Mouse (Mus musculus) midbrain, embryonic 16.5 days (tissue): ENCODE measurements around the gene Lect2. TPM values are rescaled to one million over a fixed set of nuclear protein-coding genes. Genes with fewer than 3 reads are reported as not detected.

ENCODE experiments used
- ATAC-seq: fragments of 200-750 bp; cut with Nextera tagmentation; 2 replicates; pipeline ENCODE4 v1.8.0; 2017; ENCODE audit warnings: moderate TSS enrichment
- H3K27ac ChIP-seq: fragments of 300-500 bp; sonication (generic); 2 replicates; pipeline ENCODE4 v1.5.1; 2014; ENCODE audit warnings: mild to moderate bottlenecking, low read length, mixed read lengths
- H3K27me3 ChIP-seq: fragments of 300-500 bp; sonication (generic); 2 replicates; pipeline ENCODE4 v1.6.1; 2014; ENCODE audit warnings: low read depth, low read length, mixed read lengths; ENCODE audit not compliant: control insufficient read depth, insufficient read depth
- H3K36me3 ChIP-seq: fragments of 300-500 bp; sonication (generic); 2 replicates; pipeline ENCODE4 v1.6.1; 2014; ENCODE audit warnings: mild to moderate bottlenecking, low read length, moderate library complexity, mixed read lengths; ENCODE audit not compliant: control insufficient read depth, insufficient read depth
- H3K4me1 ChIP-seq: fragments of 300-500 bp; sonication (generic); 2 replicates; pipeline ENCODE4 v1.6.1; 2014; ENCODE audit warnings: mild to moderate bottlenecking, low read length, mixed read lengths; ENCODE audit not compliant: control insufficient read depth, insufficient read depth
- H3K4me2 ChIP-seq: fragments of 300-500 bp; sonication (generic); 2 replicates; pipeline ENCODE4 v1.6.1; 2014; ENCODE audit warnings: mild to moderate bottlenecking, low read length, mixed read lengths
- H3K4me3 ChIP-seq: fragments of 300-500 bp; sonication (generic); 2 replicates; pipeline ENCODE4 v1.5.1; 2014; ENCODE audit warnings: low read depth, mild to moderate bottlenecking, low read length, moderate library complexity, mixed read lengths
- H3K9ac ChIP-seq: fragments of 300-500 bp; sonication (generic); 2 replicates; pipeline ENCODE4 v1.6.1; 2014; ENCODE audit warnings: low read depth, low read length, mixed read lengths
- H3K9me3 ChIP-seq: fragments of 300-500 bp; sonication (generic); replicated peaks from 2 replicates; pipeline ENCODE4 v1.6.1; 2014; ENCODE audit warnings: mild to moderate bottlenecking, low read length, mixed read lengths; ENCODE audit not compliant: control insufficient read depth, poor library complexity, severe bottlenecking
- WGBS: fragments of 180-500 bp; shearing (Covaris S2); extraction: QIAGEN DNeasy Blood & Tissue Kit; methylation state at CpG from one replicate; pipeline ENCODE4 v1.1.7; 2014; 5-methylcytosine and 5-hydroxymethylcytosine counted together
- polyA plus RNA-seq: library from polyadenylated mRNA; unstranded; fragments of >200 nt; fragmentation: Nextera tagmentation; extraction: Ambion mirVana; gene quantifications from 2 replicates; pipeline ENCODE4 v1.2.1, GENCODE M21; 2015

The Lect2 gene
- polyA plus RNA-seq, 1 experiment from 2014 or later = not detected

DNA sequence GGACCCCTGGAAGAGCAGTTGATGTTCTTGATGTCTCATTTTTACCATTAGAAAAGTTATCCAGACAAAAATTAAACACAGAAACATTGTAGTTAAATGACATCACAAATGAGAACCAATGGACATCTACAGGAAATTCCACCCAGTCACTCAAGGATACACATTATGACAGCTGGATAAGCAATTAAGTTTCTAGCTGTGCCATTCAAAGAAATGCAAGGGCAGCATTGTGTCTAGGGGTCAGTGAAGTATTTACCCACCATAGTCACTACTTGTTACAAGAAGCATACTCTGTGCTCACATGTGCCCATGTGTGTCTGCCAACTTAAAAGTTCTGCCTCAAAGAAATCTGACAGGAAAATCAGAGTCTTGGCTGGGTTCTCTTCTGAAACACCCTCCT lies 34.7 kb downstream of the Lect2 start:
- no peak overlapping the region for H3K9ac ChIP-seq
- H3K4me1 ChIP-seq = no peaks in the 10 kb centered on the region
- H3K27me3 ChIP-seq = no peaks in the 10 kb centered on the region
- H3K4me3 ChIP-seq = no peak overlapping the region
- H3K27ac ChIP-seq = no peak overlapping the region
- no peaks in the 10 kb centered on the region for H3K9me3 ChIP-seq
- no peak for ATAC-seq
- H3K4me2 ChIP-seq = no peak overlapping the region
- H3K36me3 ChIP-seq = no peaks in the 10 kb centered on the region

DNA sequence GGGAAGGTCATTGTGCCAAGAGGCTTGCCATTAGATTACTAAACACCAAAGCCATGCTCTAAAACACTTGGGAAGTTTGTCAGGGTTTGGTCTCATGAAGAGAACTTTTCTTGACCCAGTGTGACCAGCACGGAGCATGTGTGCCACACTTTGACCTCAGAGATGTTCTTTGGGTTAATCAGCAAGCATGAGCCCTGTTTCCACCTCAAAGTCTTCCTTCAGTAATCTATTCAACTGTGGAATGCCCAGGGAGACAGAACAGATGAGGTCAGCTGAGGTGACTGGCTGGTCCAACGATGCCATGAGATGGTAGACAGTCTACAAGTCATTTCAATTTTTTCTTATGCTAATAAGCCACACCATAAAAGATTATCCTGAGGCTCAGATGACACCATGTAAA lies 38.5 kb downstream of the Lect2 start:
- no peak for ATAC-seq
- H3K27ac ChIP-seq = no peak overlapping the region
- no peak overlapping the region for H3K4me2 ChIP-seq
- no peaks in the 10 kb centered on the region for H3K9me3 ChIP-seq
- H3K4me1 ChIP-seq = no peaks in the 10 kb centered on the region
- no peak overlapping the region for H3K9ac ChIP-seq
- no peaks in the 10 kb centered on the region for H3K36me3 ChIP-seq
- 81% methylated on average over 2 of the region's 2 CpGs for WGBS
- H3K4me3 ChIP-seq = no peak overlapping the region
- H3K27me3 ChIP-seq = no peaks in the 10 kb centered on the region

DNA sequence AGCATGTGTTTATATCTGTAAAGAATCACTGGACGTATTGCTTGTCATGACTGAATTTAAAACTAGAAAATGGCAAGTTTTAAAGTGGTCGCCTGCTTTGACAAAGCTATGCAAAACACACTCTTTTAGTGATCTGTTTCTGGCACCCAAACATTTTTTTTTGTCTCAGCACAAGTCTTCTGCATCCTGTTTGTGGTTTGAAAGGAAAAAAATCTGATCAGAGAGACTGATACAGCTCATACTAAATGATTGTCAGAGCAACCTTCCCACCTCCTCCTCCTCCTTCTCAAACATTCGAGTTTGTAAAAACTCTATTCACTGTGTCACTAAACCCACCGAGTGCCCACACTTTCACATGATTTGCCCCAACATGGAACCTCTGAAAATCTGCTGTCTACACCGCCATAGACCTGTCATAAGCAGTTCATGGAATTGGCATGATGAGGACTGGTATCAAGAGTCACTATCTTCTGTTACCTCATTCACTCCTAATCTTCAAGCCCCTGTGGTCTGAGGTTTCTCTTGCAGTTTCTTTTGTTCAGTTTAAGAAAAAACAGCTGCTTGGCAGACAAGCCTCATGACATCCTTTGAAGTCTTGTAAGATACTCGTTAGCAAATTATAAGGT lies 41.3 kb downstream of the Lect2 start:
- no peak overlapping the region for H3K4me2 ChIP-seq
- no peak for ATAC-seq
- no peak overlapping the region for H3K9ac ChIP-seq
- H3K36me3 ChIP-seq = no peaks in the 10 kb centered on the region
- 79% methylated on average over 6 of the region's 6 CpGs for WGBS
- H3K27me3 ChIP-seq = no peaks in the 10 kb centered on the region
- H3K9me3 ChIP-seq = no peaks in the 10 kb centered on the region
- no peaks in the 10 kb centered on the region for H3K4me1 ChIP-seq
- H3K27ac ChIP-seq = no peak overlapping the region
- no peak overlapping the region for H3K4me3 ChIP-seq

DNA sequence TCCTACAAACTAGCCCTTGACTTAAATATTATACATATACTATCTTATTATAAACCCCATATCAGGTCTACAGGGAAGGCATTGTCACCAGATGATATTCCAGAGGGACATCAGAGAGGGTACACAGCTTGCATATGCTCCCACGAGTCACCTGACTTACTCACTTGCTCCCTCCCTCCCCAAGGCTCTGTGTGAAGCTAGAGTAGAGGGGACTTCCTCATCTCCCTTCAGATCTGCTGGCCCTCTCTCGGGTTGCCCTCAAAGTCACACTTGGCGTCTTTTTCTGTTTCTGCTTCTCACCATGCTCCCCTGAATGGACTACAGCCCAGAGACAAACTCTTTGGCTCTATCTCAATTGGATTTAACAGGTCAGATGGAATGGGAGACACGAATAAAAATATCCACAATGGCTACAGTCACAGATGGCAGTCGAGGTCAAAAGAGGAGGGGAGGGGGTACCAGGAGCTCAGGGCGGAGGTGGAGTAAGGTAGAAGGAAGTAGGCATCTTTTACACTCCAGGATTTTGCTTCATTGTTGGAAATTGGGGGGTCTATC lies 46.4 kb downstream of the Lect2 start:
- no peak for ATAC-seq
- H3K4me2 ChIP-seq = no peak overlapping the region
- 77% methylated on average over 6 of the region's 6 CpGs for WGBS

DNA sequence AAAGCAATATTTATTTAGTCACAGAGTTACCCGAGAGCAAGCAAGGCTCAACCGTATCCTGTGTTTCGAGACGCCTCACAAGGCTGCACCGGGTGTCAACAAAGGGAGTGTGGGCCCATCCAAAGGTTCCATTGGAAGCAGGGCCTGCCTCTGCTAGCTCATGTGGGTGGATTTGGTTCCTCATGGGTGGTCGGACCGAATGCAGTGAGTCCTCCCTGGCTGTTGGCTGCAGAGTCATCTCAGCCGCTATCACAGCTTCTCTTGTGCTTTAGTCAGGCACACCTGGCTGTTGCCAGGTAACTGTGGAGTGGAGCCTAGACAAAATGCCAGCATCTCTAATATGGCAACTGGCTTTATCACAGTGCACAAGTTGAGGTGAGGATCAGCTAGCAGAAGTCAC lies 47.7 kb downstream of the Lect2 start:
- Histone ChIP-seq H3K9ac (no peak overlapping the region), H3K36me3 (no peaks in the 10 kb centered on the region), H3K27ac (no peak overlapping the region), H3K4me2 (no peak overlapping the region), H3K27me3 (no peaks in the 10 kb centered on the region), H3K4me1 (no peaks in the 10 kb centered on the region), H3K4me3 (no peak overlapping the region), H3K9me3 (no peaks in the 10 kb centered on the region)
- 90% methylated on average over 8 of the region's 8 CpGs for WGBS
- ATAC-seq = no peak

More for the DNA sequence above, 46.4 kb downstream of the Lect2 start:
- H3K4me1 ChIP-seq = no peaks in the 10 kb centered on the region
- no peaks in the 10 kb centered on the region for H3K36me3 ChIP-seq
- H3K27me3 ChIP-seq = no peaks in the 10 kb centered on the region
- H3K4me3 ChIP-seq = no peak overlapping the region
- H3K9ac ChIP-seq = no peak overlapping the region
- no peak overlapping the region for H3K27ac ChIP-seq
- H3K9me3 ChIP-seq = no peaks in the 10 kb centered on the region

DNA sequence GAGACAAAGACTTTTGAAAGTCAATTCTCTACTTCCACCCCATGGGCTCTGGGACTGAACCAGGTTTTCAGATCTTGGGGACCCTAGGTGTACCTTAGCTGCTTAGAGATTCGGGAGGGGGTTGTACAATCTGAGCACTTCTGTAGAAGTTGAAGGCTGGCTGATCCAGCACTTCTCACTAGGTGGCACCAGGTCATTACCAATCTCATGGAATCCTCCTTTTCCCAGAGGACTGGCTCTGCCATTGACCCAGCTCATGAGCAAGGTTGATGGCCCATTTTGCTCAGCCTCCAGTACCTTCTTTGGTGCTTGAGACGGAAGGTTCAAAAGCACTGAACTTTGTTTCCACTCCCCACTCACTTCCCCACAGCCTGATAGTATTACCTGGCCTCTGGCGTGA lies 48.2 kb downstream of the Lect2 start:
- WGBS = 74% methylated on average over 3 of the region's 3 CpGs
- Histone ChIP-seq H3K4me2 (no peak overlapping the region), H3K27ac (no peak overlapping the region), H3K4me3 (no peak overlapping the region), H3K27me3 (no peaks in the 10 kb centered on the region), H3K9me3 (no peaks in the 10 kb centered on the region), H3K36me3 (no peaks in the 10 kb centered on the region), H3K9ac (no peak overlapping the region), H3K4me1 (no peaks in the 10 kb centered on the region)
- ATAC-seq = no peak

DNA sequence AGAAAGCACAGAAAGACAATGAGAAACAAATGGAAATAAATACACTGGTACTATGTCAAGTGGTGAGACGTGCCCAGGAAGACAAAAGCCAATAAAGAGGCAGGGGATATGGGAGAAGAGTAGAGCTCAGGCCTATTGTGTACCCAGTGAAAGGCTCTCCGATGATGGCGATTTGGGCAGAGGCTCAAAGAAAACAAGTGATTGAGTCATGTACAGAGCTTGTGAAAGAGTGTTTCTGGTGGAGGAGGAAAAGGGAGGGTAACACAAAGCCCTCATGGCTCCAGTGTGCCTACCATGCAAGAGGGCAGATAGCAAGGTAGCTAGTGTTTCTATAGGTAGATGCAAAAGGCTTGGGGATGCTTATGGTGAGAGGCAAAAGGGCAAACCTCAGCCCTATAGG lies 53.9 kb downstream of the Lect2 start:
- Histone ChIP-seq H3K27me3 (no peaks in the 10 kb centered on the region), H3K9ac (no peak overlapping the region), H3K4me2 (no peak overlapping the region), H3K36me3 (no peaks in the 10 kb centered on the region), H3K27ac (no peak overlapping the region), H3K9me3 (no peaks in the 10 kb centered on the region), H3K4me3 (no peak overlapping the region), H3K4me1 (no peaks in the 10 kb centered on the region)
- no peak for ATAC-seq
- 20% methylated on average over 3 of the region's 3 CpGs for WGBS

Other genes with a start within 250 kb of the Lect2 start
- gene Gm3045, start 121.9 kb downstream of the Lect2 start, polyA plus RNA-seq = not detected in 2 replicates
- gene Slc25a48, start 110.1 kb downstream of the Lect2 start, polyA plus RNA-seq = not detected in 2 replicates
- not detected in 2 replicates for gene Il9, start 66.3 kb downstream of the Lect2 start, polyA plus RNA-seq
- gene Fbxl21, start 26.0 kb downstream of the Lect2 start, polyA plus RNA-seq = 3.2 and 3.3 TPM in 2 replicates
- gene Tgfbi, start 61.0 kb upstream of the Lect2 start, polyA plus RNA-seq = 2.9 and 4.1 TPM in 2 replicates
- gene Smad5, start 154.5 kb upstream of the Lect2 start, polyA plus RNA-seq = 17.1 and 18.7 TPM in 2 replicates
- gene Gm45623, start 205.3 kb upstream of the Lect2 start, polyA plus RNA-seq = 3.0 and 4.5 TPM in 2 replicates